Mouse (Mus musculus): ENCODE results near the gene Duxbl2. TPM values are rescaled to one million over a fixed set of nuclear protein-coding genes. Genes with fewer than 3 reads are reported as not detected.
"Not testable (repeated sequence)": the region's sequence is repeated elsewhere in the genome, so short reads cannot be mapped to it uniquely, and the experiment has no call there.

Gene Duxbl2
- polyA plus RNA-seq (2015; fragmentation: Nextera tagmentation; extraction: Ambion mirVana) = not detected in 2 replicates

GRCm38 (mm10) chr14:26118150-26118549 lies at the start of gene Duxbl2:
Duxbl2 (plus strand) TSS chr14:26118349.
- no CpG with 5 or more reads among the region's 7 CpGs for WGBS
- not testable (repeated sequence) for H3K4me2 ChIP-seq; H3K9me3 ChIP-seq; H3K36me3 ChIP-seq; H3K4me1 ChIP-seq; ATAC-seq (ENCODE audit: insufficient number of reproducible peaks, low FRiP score, low TSS enrichment, low read depth); H3K9ac ChIP-seq; H3K4me3 ChIP-seq; H3K27ac ChIP-seq; H3K27me3 ChIP-seq

GRCm38 (mm10) chr14:26076620-26077390 lies 41.3 kb upstream of the Duxbl2 start:
- not testable (repeated sequence) for H3K27ac ChIP-seq; H3K27me3 ChIP-seq; ATAC-seq (ENCODE audit: insufficient number of reproducible peaks, low FRiP score, low TSS enrichment, low read depth); H3K4me2 ChIP-seq; H3K9ac ChIP-seq; H3K4me3 ChIP-seq; H3K36me3 ChIP-seq; H3K4me1 ChIP-seq; H3K9me3 ChIP-seq
- no CpG with 5 or more reads among the region's 5 CpGs for WGBS

- H3K36me3 ChIP-seq; H3K4me1 ChIP-seq; H3K9me3 ChIP-seq; H3K4me3 ChIP-seq; H3K9ac ChIP-seq; H3K27ac ChIP-seq; H3K4me2 ChIP-seq; H3K27me3 ChIP-seq; ATAC-seq (ENCODE audit: insufficient number of reproducible peaks, low FRiP score, low TSS enrichment, low read depth): not testable (repeated sequence)
- WGBS = no CpG with 5 or more reads among the region's 6 CpGs
Observed at GRCm38 (mm10) chr14:26081216-26081615, 36.9 kb upstream of the Duxbl2 start, which contains the start of gene Cphx2. Cphx2 (plus strand) TSS chr14:26081516.

- H3K27ac ChIP-seq; H3K9ac ChIP-seq; H3K4me1 ChIP-seq; H3K4me2 ChIP-seq; H3K4me3 ChIP-seq; H3K36me3 ChIP-seq; H3K9me3 ChIP-seq; ATAC-seq (ENCODE audit: insufficient number of reproducible peaks, low FRiP score, low TSS enrichment, low read depth); H3K27me3 ChIP-seq: not testable (repeated sequence)
- no CpG with 5 or more reads among the region's 1 CpGs for WGBS
Observed at GRCm38 (mm10) chr14:26081997-26082396, 36.2 kb upstream of the Duxbl2 start, which contains the start of gene Cphx3. Cphx3 (plus strand) TSS chr14:26082297.

GRCm38 (mm10) chr14:26097622-26098021 lies 20.5 kb upstream of the Duxbl2 start:
- WGBS = no CpG with 5 or more reads among the region's 3 CpGs
- H3K36me3 ChIP-seq; H3K4me1 ChIP-seq; H3K27ac ChIP-seq; ATAC-seq (ENCODE audit: insufficient number of reproducible peaks, low FRiP score, low TSS enrichment, low read depth); H3K27me3 ChIP-seq; H3K4me3 ChIP-seq; H3K4me2 ChIP-seq; H3K9ac ChIP-seq; H3K9me3 ChIP-seq: not testable (repeated sequence)

- not testable (repeated sequence) for H3K4me2 ChIP-seq; ATAC-seq (ENCODE audit: insufficient number of reproducible peaks, low FRiP score, low TSS enrichment, low read depth); H3K9ac ChIP-seq; H3K27ac ChIP-seq; H3K4me1 ChIP-seq; H3K36me3 ChIP-seq; H3K9me3 ChIP-seq; H3K4me3 ChIP-seq; H3K27me3 ChIP-seq
- no CpG with 5 or more reads among the region's 18 CpGs for WGBS
Observed at GRCm38 (mm10) chr14:26118550-26119000, 426 bp downstream of the Duxbl2 start.

GRCm38 (mm10) chr14:26119095-26119494 lies 946 bp downstream of the Duxbl2 start:
- not testable (repeated sequence) for ATAC-seq (ENCODE audit: insufficient number of reproducible peaks, low FRiP score, low TSS enrichment, low read depth); H3K9ac ChIP-seq; H3K4me1 ChIP-seq; H3K9me3 ChIP-seq; H3K4me3 ChIP-seq; H3K36me3 ChIP-seq; H3K27me3 ChIP-seq; H3K27ac ChIP-seq; H3K4me2 ChIP-seq
- no CpG with 5 or more reads among the region's 7 CpGs for WGBS

GRCm38 (mm10) chr14:26147095-26147494 lies 28.9 kb downstream of the Duxbl2 start:
- no CpG with 5 or more reads among the region's 2 CpGs for WGBS
- not testable (repeated sequence) for H3K4me3 ChIP-seq; H3K4me2 ChIP-seq; ATAC-seq (ENCODE audit: insufficient number of reproducible peaks, low FRiP score, low TSS enrichment, low read depth); H3K27me3 ChIP-seq; H3K9ac ChIP-seq; H3K9me3 ChIP-seq; H3K4me1 ChIP-seq; H3K36me3 ChIP-seq; H3K27ac ChIP-seq

- not testable (repeated sequence) for H3K4me2 ChIP-seq; ATAC-seq (ENCODE audit: insufficient number of reproducible peaks, low FRiP score, low TSS enrichment, low read depth); H3K4me1 ChIP-seq; H3K36me3 ChIP-seq; H3K9ac ChIP-seq; H3K9me3 ChIP-seq; H3K4me3 ChIP-seq; H3K27me3 ChIP-seq; H3K27ac ChIP-seq
- no CpG with 5 or more reads among the region's 7 CpGs for WGBS
Observed at GRCm38 (mm10) chr14:26156032-26156431, 37.9 kb downstream of the Duxbl2 start.

- not testable (repeated sequence) for H3K4me3 ChIP-seq; H3K9me3 ChIP-seq; H3K4me1 ChIP-seq; H3K27me3 ChIP-seq; H3K27ac ChIP-seq; ATAC-seq (ENCODE audit: insufficient number of reproducible peaks, low FRiP score, low TSS enrichment, low read depth); H3K36me3 ChIP-seq; H3K9ac ChIP-seq; H3K4me2 ChIP-seq
- WGBS = no CpG with 5 or more reads among the region's 9 CpGs
Observed at GRCm38 (mm10) chr14:26161156-26161555, 43.0 kb downstream of the Duxbl2 start.

GRCm38 (mm10) chr14:26162423-26162822 lies 44.3 kb downstream of the Duxbl2 start:
- H3K4me2 ChIP-seq; H3K9ac ChIP-seq; H3K9me3 ChIP-seq; H3K4me3 ChIP-seq; H3K36me3 ChIP-seq; ATAC-seq (ENCODE audit: insufficient number of reproducible peaks, low FRiP score, low TSS enrichment, low read depth); H3K4me1 ChIP-seq; H3K27me3 ChIP-seq; H3K27ac ChIP-seq: not testable (repeated sequence)
- no CpG with 5 or more reads among the region's 5 CpGs for WGBS

- no CpG with 5 or more reads among the region's 12 CpGs for WGBS
- ATAC-seq (ENCODE audit: insufficient number of reproducible peaks, low FRiP score, low TSS enrichment, low read depth); H3K27me3 ChIP-seq: not testable (repeated sequence)
Observed at GRCm38 (mm10) chr14:26165266-26165665, 47.1 kb downstream of the Duxbl2 start.

More at GRCm38 (mm10) chr14:26165266-26165665, 47.1 kb downstream of the Duxbl2 start:
- not testable (repeated sequence) for H3K9me3 ChIP-seq, H3K4me2 ChIP-seq, H3K4me3 ChIP-seq, H3K9ac ChIP-seq, H3K4me1 ChIP-seq, H3K36me3 ChIP-seq, H3K27ac ChIP-seq

Data from limb, embryonic 15.5 days (tissue).